Mouse (Mus musculus) stomach, embryonic 15.5 days (tissue): ENCODE data around the gene Islr2. TPM values are rescaled to one million over a fixed set of nuclear protein-coding genes. Genes with fewer than 3 reads are reported as not detected.

Experiments used
- ATAC-seq: fragments of 200-750 bp; cut with Nextera tagmentation; 2 replicates; pipeline ENCODE4 v1.8.0; 2017; ENCODE audit warnings: low read depth, moderate number of reproducible peaks, moderate TSS enrichment; ENCODE audit not compliant: insufficient read depth, low FRiP score
- H3K27ac ChIP-seq: fragments of 300-500 bp; sonication (generic); 2 replicates; pipeline ENCODE4 v1.5.1; 2015; ENCODE audit warnings: mild to moderate bottlenecking, inconsistent platforms
- H3K27me3 ChIP-seq: fragments of 300-500 bp; sonication (generic); replicated peaks from 2 replicates; pipeline ENCODE4 v1.6.1; 2015; ENCODE audit warnings: inconsistent platforms
- H3K36me3 ChIP-seq: fragments of 300-500 bp; sonication (generic); 2 replicates; pipeline ENCODE4 v1.6.1; 2015; ENCODE audit warnings: inconsistent platforms
- H3K4me1 ChIP-seq: fragments of 300-500 bp; sonication (generic); 2 replicates; pipeline ENCODE4 v1.6.1; 2015; ENCODE audit warnings: inconsistent platforms
- H3K4me2 ChIP-seq: fragments of 300-500 bp; sonication (generic); 2 replicates; pipeline ENCODE4 v1.6.1; 2015; ENCODE audit warnings: mild to moderate bottlenecking, inconsistent platforms
- H3K4me3 ChIP-seq: fragments of 300-500 bp; sonication (generic); replicated peaks from 2 replicates; pipeline ENCODE4 v1.5.1; 2015; ENCODE audit warnings: inconsistent platforms
- H3K9ac ChIP-seq: fragments of 300-500 bp; sonication (generic); 2 replicates; pipeline ENCODE4 v1.6.1; 2015; ENCODE audit warnings: inconsistent platforms
- H3K9me3 ChIP-seq: fragments of 300-500 bp; sonication (generic); 2 replicates; pipeline ENCODE4 v1.6.1; 2016; ENCODE audit warnings: inconsistent platforms
- WGBS: fragments of 180-500 bp; shearing (Covaris S2); methylation state at CpG from one replicate; pipeline ENCODE4 v1.1.7; 2015; 5-methylcytosine and 5-hydroxymethylcytosine counted together
- polyA plus RNA-seq: library from polyadenylated mRNA; unstranded; fragments of >200 nt; fragmentation: Nextera tagmentation; extraction: Ambion mirVana; gene quantifications from 2 replicates; pipeline ENCODE4 v1.2.1, GENCODE M21; 2015

The Islr2 gene
- polyA plus RNA-seq, 1 experiment from 2014 or later, result 1.5 TPM

- peak; percentile 67; the same call in 1 of the 2 replicates for ATAC-seq
- no peaks in the 10 kb centered on the region for H3K36me3 ChIP-seq
These were observed 10.5 kb upstream of the Islr2 start for GRCm38 (mm10) chr9:58214519-58215180.

GRCm38 (mm10) chr9:58213865-58214264, 9.7 kb upstream of the Islr2 start:
- WGBS, result 9% methylated on average over 5 of the region's 5 CpGs
- no peak overlapping the region for H3K9ac ChIP-seq
- ATAC-seq, result peak; percentile 88
- H3K4me2 ChIP-seq, result no peak overlapping the region
- H3K9me3 ChIP-seq, result no peaks in the 10 kb centered on the region
- no peak overlapping the region for H3K4me3 ChIP-seq
- peaks cover 4% of the 10 kb centered on the region for H3K4me1 ChIP-seq
- no peaks in the 10 kb centered on the region for H3K27me3 ChIP-seq
- no peaks in the 10 kb centered on the region for H3K36me3 ChIP-seq
- H3K27ac ChIP-seq, result no peak overlapping the region

More at GRCm38 (mm10) chr9:58214519-58215180, 10.5 kb upstream of the Islr2 start:
- H3K9me3 ChIP-seq, result no peaks in the 10 kb centered on the region
- WGBS, result 39% methylated on average over 8 of the region's 8 CpGs
- 0 out of 2 replicates have a peak overlapping the region, but pooled peaks have one; percentile 21 for H3K27ac ChIP-seq
- H3K4me1 ChIP-seq, result peaks cover 4% of the 10 kb centered on the region
- no peaks in the 10 kb centered on the region for H3K27me3 ChIP-seq
- no peak overlapping the region for H3K4me2 ChIP-seq
- no peak overlapping the region for H3K4me3 ChIP-seq
- H3K9ac ChIP-seq, result no peak overlapping the region

DNA sequence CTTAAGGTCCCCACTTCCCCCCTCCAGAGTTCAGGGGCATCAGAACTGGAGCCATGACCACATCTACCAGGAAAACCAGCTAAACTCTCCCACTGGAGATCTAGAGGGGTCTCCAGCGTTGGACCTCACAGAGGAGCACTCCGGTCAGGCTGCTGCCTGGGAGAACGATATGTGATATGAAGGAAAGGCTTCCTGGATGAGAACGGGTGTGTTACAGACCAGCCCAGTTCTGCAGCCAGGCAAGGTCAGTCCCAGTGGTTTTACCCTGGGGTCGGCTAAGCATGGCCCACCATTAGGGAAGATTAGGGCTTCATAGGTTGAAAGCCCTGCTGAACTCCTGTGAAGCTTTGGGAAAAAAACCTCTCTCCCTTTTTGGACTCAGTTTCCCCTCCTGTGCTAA, 9.3 kb upstream of the Islr2 start:
- Histone ChIP-seq H3K4me3 (no peak overlapping the region), H3K27ac (no peak overlapping the region), H3K4me2 (no peak overlapping the region), H3K9me3 (no peaks in the 10 kb centered on the region), H3K36me3 (no peaks in the 10 kb centered on the region), H3K9ac (no peak overlapping the region), H3K27me3 (no peaks in the 10 kb centered on the region), H3K4me1 (peaks cover 4% of the 10 kb centered on the region)
- 54% methylated on average over 5 of the region's 5 CpGs for WGBS
- no peak for ATAC-seq

GRCm38 (mm10) chr9:58210304-58210627, 6.1 kb upstream of the Islr2 start:
- Histone ChIP-seq H3K4me2 (no peak overlapping the region), H3K27ac (no peak overlapping the region), H3K27me3 (peaks cover 4% of the 10 kb centered on the region; the same call in 1 of the 2 replicates), H3K4me1 (peaks cover 4% of the 10 kb centered on the region), H3K36me3 (no peaks in the 10 kb centered on the region), H3K9me3 (no peaks in the 10 kb centered on the region), H3K9ac (no peak overlapping the region), H3K4me3 (no peak overlapping the region)
- no peak for ATAC-seq
- 81% methylated on average over 2 of the region's 2 CpGs for WGBS

DNA sequence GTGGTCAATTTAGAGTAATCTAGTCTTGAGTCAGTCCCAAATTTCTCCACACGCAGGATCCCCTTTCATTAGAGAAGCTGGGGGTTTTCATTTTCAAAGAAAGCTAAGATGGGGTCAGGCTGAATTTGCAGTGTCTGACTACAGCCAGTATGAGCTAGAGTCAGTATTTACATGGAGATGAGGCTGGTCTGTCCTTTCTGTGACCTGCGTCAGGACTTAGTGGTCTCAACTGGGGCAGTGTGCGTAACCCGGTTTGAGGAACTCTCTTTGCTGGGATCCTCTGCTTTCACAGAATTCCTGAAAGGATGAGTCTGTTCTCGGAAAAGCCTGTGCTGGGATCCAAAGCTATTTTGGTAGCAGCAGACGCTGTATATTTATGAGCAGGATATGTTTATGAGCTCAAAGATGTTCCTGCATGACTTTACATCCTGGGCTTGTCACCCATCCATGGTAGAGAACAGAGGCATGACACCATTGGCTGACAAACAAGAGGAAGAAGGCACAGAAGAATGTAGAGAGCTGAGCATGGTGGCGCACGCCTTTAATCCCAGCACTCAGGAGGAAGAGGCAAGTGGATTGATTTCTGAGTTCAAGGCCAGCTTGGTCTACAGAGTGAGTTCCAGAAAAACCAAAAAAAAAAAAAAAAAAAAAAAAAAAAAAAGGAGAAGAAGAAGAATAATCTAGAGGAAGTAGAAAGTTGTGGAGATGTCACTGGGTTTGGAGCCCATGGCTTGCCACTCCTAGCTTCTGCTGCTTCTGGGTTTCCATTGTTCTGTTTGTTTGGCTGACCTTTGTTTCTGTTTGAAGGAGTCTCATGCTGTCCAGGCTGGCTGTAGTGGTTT, 5.6 kb upstream of the Islr2 start:
- no peak overlapping the region for H3K4me2 ChIP-seq
- no peak for ATAC-seq
- no peak overlapping the region for H3K9ac ChIP-seq
- H3K4me1 ChIP-seq, result peaks cover under 1% of the 10 kb centered on the region
- 66% methylated on average over 8 of the region's 8 CpGs for WGBS
- no peaks in the 10 kb centered on the region for H3K36me3 ChIP-seq
- H3K27me3 ChIP-seq, result peaks cover 4% of the 10 kb centered on the region; the same call in 1 of the 2 replicates
- H3K4me3 ChIP-seq, result no peak overlapping the region
- H3K27ac ChIP-seq, result no peak overlapping the region
- H3K9me3 ChIP-seq, result no peaks in the 10 kb centered on the region

DNA sequence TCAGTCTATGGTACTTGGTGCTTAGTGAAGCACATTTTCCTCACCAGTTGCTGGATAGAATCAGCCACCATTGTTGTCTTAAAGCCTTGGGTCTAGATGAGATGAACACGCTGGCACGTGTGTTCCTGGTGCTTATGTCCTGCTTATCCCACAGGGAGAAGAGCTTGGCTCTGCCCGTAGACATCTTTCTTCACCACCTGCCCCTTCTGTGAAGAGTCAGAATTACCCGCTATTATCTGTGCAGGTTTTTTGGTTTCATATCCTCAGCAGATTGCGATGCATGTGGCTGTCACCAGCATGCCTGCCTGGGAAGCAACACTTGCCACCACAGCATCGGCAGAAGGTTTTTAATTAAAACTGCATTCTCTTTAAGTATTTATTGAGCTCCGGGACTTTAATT, 1.9 kb upstream of the Islr2 start:
- Histone ChIP-seq H3K9ac (no peak overlapping the region), H3K4me1 (peaks cover 28% of the 10 kb centered on the region; the same call in 1 of the 2 replicates), H3K9me3 (no peaks in the 10 kb centered on the region), H3K27me3 (peaks cover 35% of the 10 kb centered on the region), H3K36me3 (no peaks in the 10 kb centered on the region), H3K4me3 (no peak overlapping the region), H3K27ac (no peak overlapping the region), H3K4me2 (no peak overlapping the region)
- 85% methylated on average over 7 of the region's 7 CpGs for WGBS
- no peak for ATAC-seq

DNA sequence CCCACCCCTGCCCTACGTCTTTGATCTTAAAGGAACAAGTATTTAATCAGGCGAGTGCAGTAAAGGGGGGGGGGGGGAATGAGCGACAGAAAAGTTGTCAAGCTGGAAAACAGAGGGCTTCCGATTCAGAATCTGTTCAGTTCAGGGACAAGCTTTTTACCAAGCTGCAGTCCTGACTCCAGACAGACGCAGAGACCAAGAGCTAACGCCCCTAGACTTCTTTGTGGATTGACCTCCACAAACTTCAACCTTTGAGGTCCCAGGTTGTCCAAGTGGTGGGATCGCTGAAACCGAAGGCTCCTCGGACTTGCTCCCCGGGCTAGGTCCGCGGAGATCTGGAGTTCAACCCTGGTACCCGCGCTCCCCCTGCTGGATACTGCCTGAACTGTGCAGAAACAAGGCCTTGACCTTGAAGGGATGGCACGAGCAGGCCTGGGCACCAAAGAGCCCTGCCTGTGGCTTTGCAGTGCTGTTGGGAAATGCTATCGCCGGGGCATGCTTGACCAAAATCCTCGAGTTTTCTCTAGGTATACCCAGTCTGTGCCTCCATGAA, 405 bp upstream of the Islr2 start:
- Histone ChIP-seq H3K9me3 (no peaks in the 10 kb centered on the region), H3K36me3 (no peaks in the 10 kb centered on the region), H3K4me2 (peak overlapping the region; percentile 65), H3K27me3 (peaks cover 50% of the 10 kb centered on the region), H3K4me3 (peak overlapping the region; percentile 45), H3K27ac (no peak overlapping the region), H3K4me1 (peaks cover 30% of the 10 kb centered on the region; the same call in 1 of the 2 replicates), H3K9ac (no peak overlapping the region)
- WGBS, result 3% methylated on average over 18 of the region's 18 CpGs
- peak; percentile 84 for ATAC-seq

DNA sequence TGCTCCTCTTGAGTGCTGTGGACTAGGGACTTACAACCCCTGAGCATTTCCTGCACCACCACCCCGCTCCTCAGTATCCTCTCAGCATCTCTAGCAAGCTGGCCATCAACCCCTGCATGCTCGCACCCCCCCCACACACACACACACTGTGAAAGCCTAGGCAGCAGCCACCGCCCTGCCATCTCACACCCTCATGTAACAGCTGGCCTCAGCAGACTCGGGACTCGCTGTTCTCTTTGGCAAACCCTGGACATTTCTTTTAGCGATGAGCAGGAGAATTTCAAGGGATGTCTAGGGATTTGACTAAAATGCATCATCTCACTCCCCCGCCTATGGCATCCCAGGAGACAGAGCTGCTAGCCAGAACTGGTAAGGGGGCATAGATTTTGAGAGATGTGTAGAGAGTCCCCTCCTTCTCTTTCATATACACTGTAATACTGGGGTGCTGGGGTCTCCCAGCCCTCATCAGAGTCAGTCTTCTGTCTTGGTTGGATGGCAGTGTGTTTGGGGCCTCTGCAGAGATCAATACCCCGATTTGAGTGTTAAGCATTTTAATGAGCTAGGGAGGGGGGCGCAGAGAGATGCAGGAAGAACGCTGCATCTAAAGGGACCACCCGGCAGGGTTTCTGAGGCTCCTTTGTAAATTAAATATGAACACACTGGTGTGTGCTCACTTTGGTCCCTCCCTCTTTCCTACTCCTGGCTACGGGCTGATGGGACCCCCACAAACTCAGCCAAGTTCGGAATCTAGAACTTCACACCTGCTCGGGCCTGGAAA, 1.3 kb downstream of the Islr2 start:
- Histone ChIP-seq H3K36me3 (no peaks in the 10 kb centered on the region), H3K4me2 (no peak overlapping the region), H3K9ac (no peak overlapping the region), H3K9me3 (no peaks in the 10 kb centered on the region), H3K27ac (no peak overlapping the region), H3K4me1 (peaks cover 46% of the 10 kb centered on the region), H3K27me3 (peaks cover 66% of the 10 kb centered on the region), H3K4me3 (0 out of 2 replicates have a peak overlapping the region, but pooled peaks have one; percentile 8)
- WGBS, result 12% methylated on average over 14 of the region's 14 CpGs
- ATAC-seq, result no peak

- Histone ChIP-seq H3K27me3 (peaks cover 71% of the 10 kb centered on the region), H3K9me3 (no peaks in the 10 kb centered on the region), H3K27ac (no peak overlapping the region), H3K4me1 (peaks cover 54% of the 10 kb centered on the region), H3K4me2 (peak overlapping the region; percentile 34), H3K4me3 (peak overlapping the region; percentile 8; the same call in 1 of the 2 replicates), H3K36me3 (no peaks in the 10 kb centered on the region), H3K9ac (no peak overlapping the region)
- ATAC-seq, result no peak
- WGBS, result under 1% methylated on average over 37 of the region's 37 CpGs
These were observed 2.1 kb downstream of the Islr2 start for GRCm38 (mm10) chr9:58201861-58202549.

DNA sequence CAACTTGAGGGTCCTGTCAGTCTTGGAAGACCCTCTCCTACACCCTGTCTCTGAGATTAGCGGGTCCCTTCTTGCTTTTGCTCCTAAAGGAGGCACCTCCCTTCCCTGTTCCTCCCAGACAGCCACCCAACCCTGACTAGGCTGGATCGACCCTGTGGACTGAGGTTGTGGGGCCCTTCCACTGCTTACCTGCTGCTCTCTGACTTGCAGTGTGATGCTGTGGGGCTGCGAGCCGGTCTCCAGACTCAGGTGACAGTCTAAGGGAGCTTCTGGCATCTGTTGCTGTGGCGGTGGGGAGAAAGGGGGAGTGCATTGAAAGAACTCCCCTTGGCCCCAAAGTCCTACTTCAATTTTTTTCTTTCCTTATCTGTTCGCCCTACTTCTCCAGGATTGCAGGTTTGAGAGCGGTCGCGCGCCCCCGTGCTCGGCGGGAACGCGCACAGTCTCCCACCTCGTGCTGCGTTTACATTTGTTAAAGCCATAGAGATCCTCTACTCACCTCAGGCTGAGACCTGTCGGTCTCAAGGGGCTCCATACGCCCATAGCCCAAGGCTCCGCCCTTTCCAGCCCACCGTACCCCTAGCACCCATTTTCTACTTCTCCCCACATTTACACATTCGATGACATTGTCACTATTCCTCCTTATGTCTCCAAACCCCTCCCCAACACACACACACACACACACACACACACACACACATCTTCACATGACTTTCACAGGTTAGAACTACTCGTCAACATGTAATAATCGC, 2.9 kb downstream of the Islr2 start:
- no peak overlapping the region for H3K27ac ChIP-seq
- H3K4me3 ChIP-seq, result peak overlapping the region; percentile 17
- peak overlapping the region; percentile 34; the same call in 1 of the 2 replicates for H3K4me2 ChIP-seq

More for the DNA sequence above, 2.9 kb downstream of the Islr2 start:
- no peaks in the 10 kb centered on the region for H3K36me3 ChIP-seq
- no peak overlapping the region for H3K9ac ChIP-seq
- 2% methylated on average over 24 of the region's 24 CpGs for WGBS
- no peak for ATAC-seq
- H3K27me3 ChIP-seq, result peaks cover 78% of the 10 kb centered on the region
- H3K4me1 ChIP-seq, result peaks cover 61% of the 10 kb centered on the region
- H3K9me3 ChIP-seq, result no peaks in the 10 kb centered on the region
